Mouse (Mus musculus) central nervous system, embryonic 14 days (tissue): ENCODE data around the gene Tprn. TPM values are rescaled to one million over a fixed set of nuclear protein-coding genes. Genes with fewer than 3 reads are reported as not detected.

Source experiments
- polyA plus RNA-seq: library from polyadenylated mRNA; depleted of rRNA; stranded (reverse); fragments of >200 nt; gene quantifications from 2 replicates; pipeline ENCODE4 v1.2.3, GENCODE M21; 2012; rRNA removed

Tprn gene
- 9.4 and 10.5 TPM in 2 replicates for polyA plus RNA-seq

GRCm38 (mm10) chr2:25262291-25262767 is at the start of gene Tprn:
Gene Tprn, plus strand, starts transcription at chr2:25262618.

GRCm38 (mm10) chr2:25214444-25214843 is 48.0 kb upstream of the Tprn start, which contains the start of gene Stpg3:
Gene Stpg3, minus strand, starts transcription at chr2:25214637.

DNA sequence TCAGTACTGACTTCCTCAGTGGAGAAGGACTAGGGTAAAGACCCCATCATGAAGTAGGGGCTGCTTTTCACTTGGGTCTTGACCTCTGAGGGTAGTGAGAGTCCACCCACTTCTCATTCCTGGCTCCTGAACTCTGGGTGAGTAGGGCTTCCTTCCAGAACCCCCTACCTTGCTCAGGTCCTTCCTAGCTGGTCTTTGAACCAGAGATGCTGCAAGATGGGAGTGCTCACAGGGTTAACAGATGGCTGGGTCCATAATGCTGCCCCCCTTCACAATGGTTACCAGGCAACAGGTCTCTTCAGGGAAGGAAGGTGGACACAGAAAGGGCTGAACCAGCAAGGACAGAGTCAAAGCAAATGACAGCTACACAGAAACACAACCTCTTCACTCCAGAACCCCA is 44.0 kb upstream of the Tprn start, which contains the start of gene Fam166a:
Gene Fam166a, plus strand, starts transcription at position 301 of the 400 bp plus-strand sequence.

DNA sequence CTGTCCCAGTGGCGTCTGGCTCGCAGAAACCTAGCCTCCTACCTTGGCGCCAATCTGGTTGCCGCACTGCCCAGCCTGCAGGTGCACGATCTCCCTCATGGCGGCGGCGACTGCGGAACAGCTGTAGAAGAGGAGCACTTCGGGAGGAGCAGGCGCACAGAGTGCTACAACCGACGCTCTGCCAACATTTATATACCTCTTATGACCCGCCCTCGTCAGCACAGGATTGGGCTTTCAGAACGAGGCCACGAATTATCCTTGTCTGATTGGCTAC is 38.0 kb upstream of the Tprn start, which contains the start of gene Tubb4b:
Gene Tubb4b, minus strand, starts transcription at position 211 of the 274 bp plus-strand sequence.

DNA sequence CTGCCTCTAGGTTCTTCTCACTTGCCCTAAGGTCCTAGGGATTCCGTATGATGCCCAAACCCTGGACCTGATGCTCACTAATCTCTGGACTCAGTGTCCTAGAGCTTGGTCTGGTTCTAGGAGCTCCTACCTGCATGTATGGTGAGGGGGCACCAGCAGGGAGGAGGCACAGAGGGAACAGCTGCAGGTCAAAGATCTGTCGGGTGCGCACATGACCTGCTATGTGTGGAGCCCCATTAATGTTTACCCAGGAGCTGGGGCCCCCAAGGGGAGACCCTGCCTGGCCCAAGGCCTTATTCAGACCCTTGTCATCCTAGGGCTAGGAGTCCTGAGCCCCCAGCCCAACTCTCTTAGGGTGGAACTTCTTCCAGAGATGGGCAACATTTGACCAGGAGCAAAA is 28.4 kb upstream of the Tprn start, which contains the start of gene Slc34a3:
Gene Slc34a3, minus strand, starts transcription at position 315 of the 400 bp plus-strand sequence.

DNA sequence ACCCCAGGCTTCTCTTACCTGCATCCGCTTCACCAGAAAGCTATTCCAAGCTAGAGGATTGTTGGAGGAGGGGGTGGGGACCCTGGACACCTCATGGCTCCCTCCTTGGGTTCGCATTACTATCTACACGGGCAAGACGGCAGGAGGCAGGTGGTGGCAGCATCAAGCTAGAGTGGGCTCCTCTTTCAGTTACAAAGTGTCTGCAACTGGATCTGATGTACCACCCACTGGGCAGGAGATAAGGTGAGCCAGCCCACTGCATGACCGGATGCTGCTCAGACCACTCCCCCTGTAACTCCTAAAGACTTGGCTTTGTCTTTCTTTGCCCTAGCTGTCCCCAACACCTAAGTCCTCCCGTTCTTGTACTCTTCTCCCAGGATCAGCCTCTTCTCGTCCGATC is 25.8 kb upstream of the Tprn start, which contains the start of gene Rnf224:
Gene Rnf224, minus strand, starts transcription at position 174 of the 400 bp plus-strand sequence.

DNA sequence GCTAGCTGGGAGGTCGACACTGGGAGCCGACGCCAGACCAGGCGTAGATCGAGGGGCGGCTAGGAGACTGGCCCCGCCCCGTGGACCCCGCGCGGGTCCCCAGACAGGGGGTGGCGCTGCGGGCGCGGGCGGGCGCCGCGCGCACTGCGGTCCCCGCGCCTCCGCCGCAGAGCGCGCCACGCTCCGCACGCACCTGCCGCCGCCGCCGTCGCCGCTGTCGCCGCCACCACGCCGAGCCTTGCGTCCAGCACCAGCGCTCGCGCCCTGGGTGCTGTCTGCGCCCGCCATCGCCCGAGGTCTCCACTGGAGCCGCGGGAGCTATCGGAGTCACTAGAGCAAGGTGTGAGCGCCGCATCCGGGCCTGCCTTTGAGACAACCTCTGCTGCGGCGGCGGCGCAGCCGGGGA is 20.3 kb upstream of the Tprn start, which contains the start of the genes Rnf208 and Cysrt1:
Gene Rnf208, plus strand, starts transcription at position 155 of the 406 bp plus-strand sequence.
Gene Cysrt1, minus strand, starts transcription at position 352 of the 406 bp plus-strand sequence.

GRCm38 (mm10) chr2:25246183-25247072 is 16.0 kb upstream of the Tprn start, which contains the start of gene AL732309.1:
Gene AL732309.1, minus strand, starts transcription at chr2:25246863.

DNA sequence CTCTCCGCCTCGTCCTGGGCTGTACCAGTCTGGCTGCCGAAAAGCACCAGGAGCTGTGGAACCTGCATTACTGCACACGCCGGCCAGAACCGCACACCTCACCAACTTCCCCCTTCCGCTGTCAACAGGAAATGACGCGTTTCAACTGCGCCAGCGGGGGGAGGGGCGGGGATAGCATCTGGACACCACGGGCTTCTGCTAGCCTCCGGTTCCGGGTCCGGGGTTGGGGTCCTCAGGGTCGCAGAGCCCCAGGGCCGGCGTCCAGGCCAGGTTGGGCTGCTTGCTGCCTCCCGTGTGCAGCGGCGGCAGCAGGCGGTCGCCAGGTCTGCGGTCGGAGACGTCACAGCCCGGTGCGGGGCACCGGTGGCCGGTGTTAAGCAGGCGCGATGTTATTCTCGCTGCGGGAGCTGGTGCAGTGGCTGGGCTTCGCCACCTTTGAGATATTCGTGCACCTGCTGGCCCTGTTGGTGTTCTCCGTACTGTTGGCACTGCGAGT is 7.1 kb upstream of the Tprn start, which contains the start of gene Tmem203:
Gene Tmem203, plus strand, starts transcription at position 156 of the 496 bp plus-strand sequence.

DNA sequence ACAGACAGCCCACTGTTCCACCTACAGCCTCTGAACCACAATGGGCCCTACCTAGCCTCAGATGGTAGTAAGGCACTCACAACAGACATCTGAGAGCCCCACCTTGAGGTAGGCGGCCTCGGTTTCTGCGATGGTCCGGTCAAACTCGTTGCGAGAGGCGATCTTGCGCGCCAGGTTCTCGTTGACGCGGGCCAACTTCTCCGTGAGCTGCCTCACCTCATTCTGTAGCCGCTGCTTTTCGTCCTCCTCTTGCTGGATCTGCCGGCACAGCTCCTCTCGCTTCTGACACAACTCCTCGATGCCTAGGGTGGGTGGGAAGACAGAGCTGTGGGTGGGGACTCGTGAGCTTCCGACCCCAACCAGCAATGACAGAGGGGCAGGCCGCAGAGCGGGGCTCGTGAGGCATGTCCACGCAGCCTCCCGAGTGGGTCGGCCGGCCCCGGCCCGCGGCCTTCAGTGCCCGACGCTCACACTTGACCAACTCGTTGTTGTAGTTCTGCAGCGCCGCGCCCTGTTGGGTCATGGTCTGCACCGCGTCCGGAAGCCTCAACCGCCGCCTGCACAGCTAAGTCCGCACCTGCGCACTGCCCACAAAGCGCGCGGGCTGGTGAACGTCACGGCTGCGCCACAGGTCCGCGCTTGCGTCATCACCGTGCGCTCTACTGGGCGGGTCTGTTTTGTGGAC is 9.6 kb downstream of the Tprn start, which contains the start of the genes Ssna1 and Anapc2:
Gene Ssna1, minus strand, starts transcription at position 612 of the 685 bp plus-strand sequence.
Gene Anapc2, plus strand, starts transcription at position 652 of the 685 bp plus-strand sequence.

DNA sequence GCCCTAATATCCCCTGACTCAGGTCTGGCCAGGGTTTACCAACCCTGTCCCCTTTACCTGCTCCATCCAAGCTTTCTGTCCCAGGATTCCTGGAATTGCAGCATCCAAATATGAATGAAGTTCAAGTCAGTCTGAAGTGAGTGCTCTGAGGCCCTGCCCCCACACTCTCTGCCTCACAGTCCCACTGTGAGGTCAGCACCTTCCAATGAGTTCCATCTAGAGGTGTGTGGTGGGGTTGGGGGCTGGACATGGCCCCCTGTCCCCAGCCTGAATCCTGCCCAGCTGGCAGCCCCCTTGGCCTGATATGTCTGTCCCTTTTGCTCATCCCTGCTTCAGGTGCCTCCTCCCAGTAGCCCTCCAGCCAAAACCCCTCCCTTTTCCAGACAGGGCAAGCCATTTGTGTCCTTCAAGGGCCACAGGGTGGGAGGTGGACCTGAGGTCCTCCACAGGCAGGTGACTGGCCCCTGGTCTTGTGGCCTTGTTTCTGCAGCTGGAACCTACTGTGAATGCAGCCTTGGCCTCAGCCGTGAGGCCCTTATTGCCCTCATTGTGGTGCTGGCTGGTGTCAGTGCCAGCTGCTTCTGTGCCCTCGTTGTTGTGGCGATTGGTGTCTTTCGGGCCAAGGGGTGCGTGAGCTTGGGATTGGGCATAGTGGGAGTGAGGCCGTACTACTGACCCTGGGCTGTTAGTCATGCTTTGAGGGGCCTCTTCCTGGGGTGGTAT is 25.7 kb downstream of the Tprn start, which contains the start of gene Tmem210:
Gene Tmem210, plus strand, starts transcription at position 219 of the 723 bp plus-strand sequence.

GRCm38 (mm10) chr2:25289651-25290050 is 27.2 kb downstream of the Tprn start, which contains the start of gene Lrrc26:
Gene Lrrc26, plus strand, starts transcription at chr2:25289915.

DNA sequence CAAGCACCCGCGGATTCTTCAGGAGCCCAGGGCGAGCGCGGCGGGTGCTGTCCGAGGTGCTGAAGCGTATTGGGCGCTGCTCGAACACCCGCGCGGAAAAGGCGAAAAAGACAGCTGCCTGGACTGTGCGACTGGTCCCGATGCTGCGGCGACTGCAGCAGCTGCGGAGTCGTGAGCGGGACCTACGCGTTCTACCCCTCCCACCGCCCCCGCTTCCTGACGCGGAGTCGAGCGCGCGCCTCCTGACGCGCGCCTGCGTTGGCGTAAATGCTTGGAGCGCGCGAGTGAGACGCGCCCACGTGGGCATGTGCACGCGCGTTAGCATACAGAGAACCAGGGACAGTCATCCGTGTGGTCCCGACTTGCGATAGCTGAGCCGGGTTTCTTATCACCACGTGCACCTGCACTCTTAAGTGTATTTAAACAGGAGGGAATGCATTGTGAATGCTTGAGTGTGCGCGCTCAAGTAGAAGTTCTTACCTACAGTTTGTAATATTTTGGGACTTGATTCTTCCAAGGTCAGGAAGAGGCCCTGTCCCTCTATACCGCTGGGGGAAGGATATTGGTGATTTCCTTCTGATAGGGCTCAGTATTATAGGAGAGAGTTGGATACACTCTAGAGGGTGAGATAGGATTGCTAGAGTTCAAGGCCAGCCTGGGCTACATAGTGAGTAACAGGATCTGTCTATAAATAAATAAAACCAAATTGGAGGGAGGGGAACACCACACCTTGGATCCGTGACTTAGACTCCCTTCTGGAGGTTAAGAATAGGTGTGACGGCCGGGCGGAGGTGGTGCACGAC is 56.8 kb downstream of the Tprn start, which contains the start of gene Grin1:
Gene Grin1, minus strand, starts transcription at position 217 of the 803 bp plus-strand sequence.

Other genes starting within 250 kb of the Tprn start
- gene Nsmf, start 208.3 kb upstream of the Tprn start, polyA plus RNA-seq = 192 and 216 TPM in 2 replicates
- gene Entpd8, start 182.3 kb upstream of the Tprn start, polyA plus RNA-seq = 0.07 TPM in 1 of 2 replicates, not detected in the other
- gene Noxa1, start 167.5 kb upstream of the Tprn start, polyA plus RNA-seq = 0.24 TPM in 1 of 2 replicates, not detected in the other
- 37.0 and 53.2 TPM in 2 replicates for gene Nrarp, start 81.9 kb upstream of the Tprn start, polyA plus RNA-seq
- gene Tor4a, start 65.7 kb upstream of the Tprn start, polyA plus RNA-seq = 1.8 and 2.2 TPM in 2 replicates
- 79.8 and 89.6 TPM in 2 replicates for gene Nelfb, start 51.1 kb upstream of the Tprn start, polyA plus RNA-seq
- not detected in 2 replicates for gene Stpg3, start 48.0 kb upstream of the Tprn start, polyA plus RNA-seq
- 0.13 and 0.33 TPM in 2 replicates for gene Fam166a, start 43.9 kb upstream of the Tprn start, polyA plus RNA-seq
- 415 and 443 TPM in 2 replicates for gene Tubb4b, start 37.9 kb upstream of the Tprn start, polyA plus RNA-seq
- not detected in 2 replicates for gene Slc34a3, start 28.3 kb upstream of the Tprn start, polyA plus RNA-seq
- not detected in 2 replicates for gene Rnf224, start 25.8 kb upstream of the Tprn start, polyA plus RNA-seq
- 91.0 and 95.4 TPM in 2 replicates for gene Rnf208, start 20.4 kb upstream of the Tprn start, polyA plus RNA-seq
- gene Cysrt1, start 20.2 kb upstream of the Tprn start, polyA plus RNA-seq = 0.06 and 0.34 TPM in 2 replicates
- gene AL732309.1, start 15.8 kb upstream of the Tprn start, polyA plus RNA-seq = 16.3 and 16.9 TPM in 2 replicates
- 24.3 and 25.3 TPM in 2 replicates for gene Tmem203, start 7.2 kb upstream of the Tprn start, polyA plus RNA-seq
- gene Ssna1, start 9.8 kb downstream of the Tprn start, polyA plus RNA-seq = 122 and 127 TPM in 2 replicates
- gene Anapc2, start 9.9 kb downstream of the Tprn start, polyA plus RNA-seq = 121 and 122 TPM in 2 replicates
- not detected in 2 replicates for gene Tmem210, start 25.5 kb downstream of the Tprn start, polyA plus RNA-seq
- 0.08 TPM in 1 of 2 replicates, not detected in the other for gene Lrrc26, start 27.3 kb downstream of the Tprn start, polyA plus RNA-seq
- 23.9 and 26.6 TPM in 2 replicates for gene Grin1, start 56.6 kb downstream of the Tprn start, polyA plus RNA-seq
- 28.2 and 34.0 TPM in 2 replicates for gene Man1b1, start 69.7 kb downstream of the Tprn start, polyA plus RNA-seq
- gene Dpp7, start 93.7 kb downstream of the Tprn start, polyA plus RNA-seq = 48.1 and 51.1 TPM in 2 replicates
- gene Uap1l1, start 103.1 kb downstream of the Tprn start, polyA plus RNA-seq = 4.2 and 6.0 TPM in 2 replicates
- gene Sapcd2, start 109.7 kb downstream of the Tprn start, polyA plus RNA-seq = 29.5 and 39.5 TPM in 2 replicates
- 2.0 and 3.8 TPM in 2 replicates for gene Entpd2, start 133.3 kb downstream of the Tprn start, polyA plus RNA-seq
- gene Npdc1, start 136.7 kb downstream of the Tprn start, polyA plus RNA-seq = 585 and 599 TPM in 2 replicates
- gene Fut7, start 160.6 kb downstream of the Tprn start, polyA plus RNA-seq = 0.39 and 0.44 TPM in 2 replicates
- 43.4 and 48.8 TPM in 2 replicates for gene Abca2, start 166.1 kb downstream of the Tprn start, polyA plus RNA-seq
- 0.74 and 1.3 TPM in 2 replicates for gene Clic3, start 194.2 kb downstream of the Tprn start, polyA plus RNA-seq
- gene Paxx, start 198.5 kb downstream of the Tprn start, polyA plus RNA-seq = 122 and 124 TPM in 2 replicates
- 65.0 and 127 TPM in 2 replicates for gene Ptgds, start 207.4 kb downstream of the Tprn start, polyA plus RNA-seq
- gene Lcn12, start 231.3 kb downstream of the Tprn start, polyA plus RNA-seq = not detected in 2 replicates
- gene Fbxw5, start 238.1 kb downstream of the Tprn start, polyA plus RNA-seq = 37.4 and 43.7 TPM in 2 replicates
- gene C8g, start 239.1 kb downstream of the Tprn start, polyA plus RNA-seq = 3.2 and 4.1 TPM in 2 replicates